Comparison of ENCODE assay signal across 13 mouse cellular contexts in the genomic region with DNA sequence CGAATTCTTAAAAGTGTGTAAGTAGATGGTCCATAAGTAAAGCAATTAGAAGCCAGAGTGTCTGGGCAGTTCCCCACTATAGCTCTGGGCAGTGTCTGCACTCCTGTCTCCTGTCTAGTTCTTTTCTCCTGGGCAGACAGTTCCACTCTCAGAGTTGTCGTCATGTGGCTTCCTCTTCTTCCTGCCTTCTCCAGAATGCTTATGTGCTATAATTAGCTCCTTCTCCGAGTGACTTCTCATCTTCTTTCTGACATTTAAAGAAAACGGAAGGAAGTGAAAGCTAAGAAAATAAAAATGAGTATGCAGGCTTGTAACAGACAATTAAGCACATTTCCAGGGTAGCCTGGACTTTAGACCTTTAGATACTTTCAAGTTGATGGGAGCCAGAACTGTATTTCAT.
DNase-seq lines count a peak whose midpoint lies in the region; ATAC-seq and TF ChIP-seq lines count a peak whose summit lies in the region.
"Had no signal": no experiment of that assay in that cellular context is flagged by ENCODE, and none has a peak within 500 bp of the region (broad histone marks: within the 10 kb centered on the region; RNA-seq: fewer than 3 reads in every experiment).

No protein-coding gene starts in this region.

- TF ChIP-seq EP300 in heart, postnatal 0 days (IDR thresholded peaks at IDR 0.05; ENCODE audit: low read depth): no peak

- no peak for TF ChIP-seq CTCF in heart, postnatal 0 days (IDR thresholded peaks at IDR 0.05; ENCODE audit: low read depth)
- TF ChIP-seq CTCF in small intestine, adult 2 months (IDR thresholded peaks at IDR 0.05; ENCODE audit: extremely low read depth, insufficient read length, insufficient replicate concordance, low read depth, low read length): no peak

- no peak for TF ChIP-seq POLR2A in small intestine, adult 2 months (IDR thresholded peaks at IDR 0.05; ENCODE audit: low read depth, low read length)

- H3K9ac ChIP-seq in midbrain, embryonic 11.5 days (ENCODE audit: low read length): no peak overlapping the region
- H3K9ac ChIP-seq in midbrain, embryonic 14.5 days (replicated peaks; ENCODE audit: low read length): no peak overlapping the region
- H3K9ac ChIP-seq in heart, postnatal 0 days (replicated peaks; ENCODE audit: low read depth, low read length): no peak overlapping the region

- peak overlapping the region; percentile 76 for H3K27ac ChIP-seq in heart, embryonic 10.5 days
- no peak overlapping the region for H3K27ac ChIP-seq in midbrain, embryonic 11.5 days (ENCODE audit: low read depth, low read length)
- H3K27ac ChIP-seq in midbrain, embryonic 14.5 days (replicated peaks; ENCODE audit: low read depth, low read length): no peak overlapping the region
- peak overlapping the region; percentile 68 for H3K27ac ChIP-seq in heart, postnatal 0 days (ENCODE audit: low read depth)
- peak overlapping the region; percentile 55; the same call in 1 of the 2 replicates for H3K27ac ChIP-seq in small intestine, adult 2 months (ENCODE audit: insufficient read depth, low read depth, low read length)

- peaks cover 3% of the 10 kb centered on the region; the same call in 1 of the 2 replicates for H3K9me3 ChIP-seq in heart, embryonic 10.5 days
- no peaks in the 10 kb centered on the region for H3K9me3 ChIP-seq in midbrain, embryonic 11.5 days (ENCODE audit: control insufficient read depth, low read length)
- 0 out of 2 replicates have a peak, but pooled peaks cover 2% of the 10 kb centered on the region for H3K9me3 ChIP-seq in midbrain, embryonic 14.5 days (ENCODE audit: control insufficient read depth, low read length)
- peaks cover 6% of the 10 kb centered on the region for H3K9me3 ChIP-seq in heart, postnatal 0 days (replicated peaks; ENCODE audit: control insufficient read depth, low read length)

- ATAC-seq in midbrain, embryonic 11.5 days (ENCODE audit: low FRiP score): no peak
- no peak for ATAC-seq in midbrain, embryonic 14.5 days (ENCODE audit: low FRiP score, low TSS enrichment)
- no peak; the same call in 1 of the 2 replicates for ATAC-seq in heart, postnatal 0 days (ENCODE audit: insufficient read depth, low read depth)
- ATAC-seq: hindbrain, embryonic 16.5 days; midbrain, embryonic 16.5 days had no signal

- no peak for DNase-seq in heart, embryonic 10.5 days (ENCODE audit: low spot score)
- no peak for DNase-seq in heart, postnatal 25 days (ENCODE audit: low spot score)
- peak; percentile 39 for DNase-seq in midbrain, embryonic 11.5 days (ENCODE audit: low spot score, missing footprints)
- no peak for DNase-seq in midbrain, embryonic 14.5 days
- peak; percentile 66 for DNase-seq in heart, postnatal 0 days (ENCODE audit: low spot score)
- no peak for DNase-seq in left cerebral cortex, adult 18-20 months (ENCODE audit: low spot score in 2 of 2)
- no peak for DNase-seq in cerebellum, adult 8-10 months
- DNase-seq: adrenal gland, postnatal 25 days; left cerebral cortex, postnatal 4 days; thymus, adult 2 months had no signal

- 22% methylated on average over 4 of the region's 4 CpGs for WGBS in heart, embryonic 10.5 days
- WGBS in midbrain, embryonic 11.5 days: 80% methylated on average over 4 of the region's 4 CpGs
- 83% methylated on average over 4 of the region's 4 CpGs for WGBS in midbrain, embryonic 14.5 days
- WGBS in heart, postnatal 0 days: 7% methylated on average over 4 of the region's 4 CpGs
- WGBS in small intestine, adult 2 months: 35% methylated on average over 4 of the region's 4 CpGs

- no peak overlapping the region for H3K4me2 ChIP-seq in midbrain, embryonic 11.5 days
- no peak overlapping the region for H3K4me2 ChIP-seq in midbrain, embryonic 14.5 days (ENCODE audit: low read length)
- 0 out of 2 replicates have a peak overlapping the region, but pooled peaks have one; percentile 16 for H3K4me2 ChIP-seq in heart, postnatal 0 days (ENCODE audit: low read depth, low read length)

- no peaks in the 10 kb centered on the region for H3K27me3 ChIP-seq in heart, embryonic 10.5 days (ENCODE audit: insufficient read depth, poor library complexity, severe bottlenecking)
- no peaks in the 10 kb centered on the region for H3K27me3 ChIP-seq in midbrain, embryonic 11.5 days (ENCODE audit: control insufficient read depth, insufficient read depth, low read length)
- no peaks in the 10 kb centered on the region for H3K27me3 ChIP-seq in midbrain, embryonic 14.5 days (ENCODE audit: control insufficient read depth, insufficient read depth, low read length)
- H3K27me3 ChIP-seq in heart, postnatal 0 days (ENCODE audit: control insufficient read depth, insufficient read depth, low read length): no peaks in the 10 kb centered on the region
- H3K27me3 ChIP-seq in small intestine, adult 2 months (ENCODE audit: control insufficient read depth, insufficient read depth, low read length): no peaks in the 10 kb centered on the region

- H3K4me3 ChIP-seq in heart, embryonic 10.5 days: no peak overlapping the region
- H3K4me3 ChIP-seq in midbrain, embryonic 11.5 days (ENCODE audit: low read depth, low read length): no peak overlapping the region
- H3K4me3 ChIP-seq in midbrain, embryonic 14.5 days (replicated peaks; ENCODE audit: low read depth, low read length): no peak overlapping the region
- no peak overlapping the region for H3K4me3 ChIP-seq in heart, postnatal 0 days (ENCODE audit: low read depth, low read length)
- no peak overlapping the region for H3K4me3 ChIP-seq in small intestine, adult 2 months (ENCODE audit: low read depth, low read length)

- H3K4me1 ChIP-seq in heart, embryonic 10.5 days: peaks cover 30% of the 10 kb centered on the region
- peaks cover 9% of the 10 kb centered on the region for H3K4me1 ChIP-seq in midbrain, embryonic 11.5 days (ENCODE audit: control insufficient read depth, insufficient read depth, low read length)
- H3K4me1 ChIP-seq in midbrain, embryonic 14.5 days (ENCODE audit: control insufficient read depth, insufficient read depth, low read length): no peaks in the 10 kb centered on the region; the same call in 1 of the 2 replicates
- peaks cover 15% of the 10 kb centered on the region for H3K4me1 ChIP-seq in heart, postnatal 0 days (ENCODE audit: control insufficient read depth, insufficient read depth)
- H3K4me1 ChIP-seq in small intestine, adult 2 months (ENCODE audit: control insufficient read depth, insufficient read depth, insufficient read length, low read length): peaks cover 18% of the 10 kb centered on the region

- no peaks in the 10 kb centered on the region for H3K36me3 ChIP-seq in heart, embryonic 10.5 days
- no peaks in the 10 kb centered on the region for H3K36me3 ChIP-seq in midbrain, embryonic 11.5 days (ENCODE audit: control insufficient read depth, insufficient read depth, low read length)
- H3K36me3 ChIP-seq in midbrain, embryonic 14.5 days (ENCODE audit: control insufficient read depth, insufficient read depth, low read length): no peaks in the 10 kb centered on the region
- H3K36me3 ChIP-seq in heart, postnatal 0 days (replicated peaks; ENCODE audit: control insufficient read depth, insufficient read depth, low read length): no peaks in the 10 kb centered on the region
- H3K36me3 ChIP-seq in small intestine, adult 2 months (ENCODE audit: control insufficient read depth, insufficient read depth, low read length): no peaks in the 10 kb centered on the region

- intact Hi-C loops in heart, postnatal 25 days (cut with DNase I): no loop called here

Comparison
In these comparisons a context has a peak if more than half of its experiments do, and no peak if none do; other contexts are left out.
1. DNase-seq: peak in midbrain, embryonic 11.5 days (single experiment) and heart, postnatal 0 days (single experiment); none in heart, embryonic 10.5 days (single experiment), heart, postnatal 25 days (single experiment), midbrain, embryonic 14.5 days (single experiment), left cerebral cortex, adult 18-20 months (0 of 2) and cerebellum, adult 8-10 months (single experiment).
2. H3K27ac ChIP-seq: peak in heart, embryonic 10.5 days (single experiment), heart, postnatal 0 days (single experiment) and small intestine, adult 2 months (single experiment); none in midbrain, embryonic 11.5 days (single experiment) and midbrain, embryonic 14.5 days (single experiment).